Mouse (Mus musculus) heart, adult 2 months (tissue): ENCODE measurements around the gene Magi2. TPM values are rescaled to one million over a fixed set of nuclear protein-coding genes. Genes with fewer than 3 reads are reported as not detected.
A peak's percentile ranks its signal among the peaks of the same experiment; 100 is the strongest.
"Not testable (repeated sequence)": the region's sequence is repeated elsewhere in the genome, so short reads cannot be mapped to it uniquely, and the experiment has no call there.

ENCODE experiments used
- DNase-seq, 2 experiments: peaks; one replicate each; pipeline ENCODE4 v3.0.0; 2021
- H3K27ac ChIP-seq: fragments of 200-600 bp; 2 replicates; pipeline ENCODE4 v1.8.1; 2022
- H3K27me3 ChIP-seq: fragments of 200-500 bp; 2 replicates; pipeline ENCODE4 v1.6.1; 2012; ENCODE audit warnings: mild to moderate bottlenecking, low read length, inconsistent platforms, mixed read lengths; ENCODE audit not compliant: control insufficient read depth, insufficient read depth
- H3K36me3 ChIP-seq: fragments of 200-500 bp; 2 replicates; pipeline ENCODE4 v1.6.1; 2012; ENCODE audit warnings: low read length, inconsistent platforms; ENCODE audit not compliant: control insufficient read depth, insufficient read depth
- H3K4me1 ChIP-seq: fragments of 200-500 bp; 2 replicates; pipeline ENCODE4 v1.6.1; 2011; ENCODE audit warnings: low read length; ENCODE audit not compliant: control insufficient read depth, insufficient read depth
- H3K4me3 ChIP-seq: fragments of 200-600 bp; 2 replicates; pipeline ENCODE4 v1.8.1; 2022
- H3K79me2 ChIP-seq: fragments of 200-500 bp; replicated peaks from 2 replicates; pipeline ENCODE4 v1.6.1; 2012; ENCODE audit warnings: mild to moderate bottlenecking, inconsistent platforms, low read length, moderate library complexity, mixed read lengths; ENCODE audit not compliant: control insufficient read depth, insufficient read depth
- H3K9ac ChIP-seq: fragments of 200-500 bp; 2 replicates; pipeline ENCODE4 v1.6.1; 2012; ENCODE audit warnings: low read depth, mild to moderate bottlenecking, control low read depth, inconsistent platforms, low read length, mixed read lengths
- CTCF ChIP-seq: fragments of 200-600 bp; IDR thresholded peaks from 2 replicates; pipeline ENCODE4 v1.8.1; 2022; ENCODE audit warnings: antibody characterized with exemption, mild to moderate bottlenecking, moderate library complexity
- EP300 ChIP-seq: fragments of 200-500 bp; IDR thresholded peaks from 2 replicates; pipeline ENCODE4 v1.6.1; 2011; ENCODE audit warnings: low read depth, low read length, control low read depth; ENCODE audit not compliant: insufficient read depth
- POLR2A ChIP-seq: fragments of 200-500 bp; IDR thresholded peaks from 2 replicates; pipeline ENCODE4 v1.6.1; 2011; ENCODE audit warnings: mild to moderate bottlenecking, low read depth, low read length, control low read depth; ENCODE audit not compliant: insufficient read depth
- WGBS: fragments of 180-500 bp; shearing (Covaris S2); methylation state at CpG from one replicate; pipeline ENCODE4 v1.1.7; 2018; 5-methylcytosine and 5-hydroxymethylcytosine counted together
- intact Hi-C: fragments of 180-260 bp; cut with DNase I; formaldehyde crosslinking; loops from one replicate; pipeline ENCODE4 v1.15.1; 2025
- polyA plus RNA-seq: library from polyadenylated mRNA; depleted of rRNA; stranded (reverse); fragments of >200 nt; gene quantifications from 2 replicates; pipeline ENCODE4 v1.2.3, GENCODE M21; 2012
- total RNA-seq, 2 experiments: library from RNA; stranded (reverse); gene quantifications; 2 replicates each; pipeline ENCODE4 v1.2.3; 2021

The Magi2 gene
- total and polyA plus RNA-seq, 3 experiments = 2.0 to 8.2 (median 7.0) TPM

DNA sequence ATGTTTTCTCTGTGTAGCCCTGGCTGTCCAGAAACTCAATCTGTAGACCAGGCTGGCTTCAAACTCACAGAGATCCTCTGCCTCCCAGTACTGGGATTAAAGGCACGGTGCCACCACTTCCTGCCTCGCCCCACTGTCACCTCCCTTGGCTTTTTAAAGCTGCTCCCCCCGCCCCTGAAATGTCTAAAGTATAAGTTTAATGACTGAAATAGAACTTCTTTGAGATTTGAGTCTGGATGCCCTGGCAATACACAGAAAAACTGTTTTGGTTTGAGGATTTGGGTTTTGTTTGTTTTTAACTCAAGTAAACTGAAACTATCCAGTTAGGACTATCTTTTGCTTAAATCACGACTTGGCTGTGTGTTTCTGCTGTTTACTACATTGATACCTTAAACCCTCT lies 1478.0 kb downstream of the Magi2 start:
- no peaks in the 10 kb centered on the region for H3K27me3 ChIP-seq
- no peak overlapping the region for H3K27ac ChIP-seq
- DNase-seq = no peak
- intact Hi-C loops = no loop called here
- no peaks in the 10 kb centered on the region for H3K4me1 ChIP-seq
- no peak overlapping the region for H3K9ac ChIP-seq
- H3K4me3 ChIP-seq = no peak overlapping the region
- 63% methylated on average over 4 of the region's 4 CpGs for WGBS
- TF ChIP-seq POLR2A (no peak), CTCF (no peak), EP300 (no peak)
- H3K79me2 ChIP-seq = no peaks in the 10 kb centered on the region
- H3K36me3 ChIP-seq = no peaks in the 10 kb centered on the region

GRCm38 (mm10) chr5:20706322-20707282 lies 1479.8 kb downstream of the Magi2 start:
- H3K4me3 ChIP-seq, H3K27me3 ChIP-seq, H3K4me1 ChIP-seq, H3K27ac ChIP-seq, H3K79me2 ChIP-seq, DNase-seq, intact Hi-C loops, H3K9ac ChIP-seq, H3K36me3 ChIP-seq: not testable (repeated sequence)
- 88% methylated on average over 15 of the region's 18 CpGs for WGBS

GRCm38 (mm10) chr5:20710845-20711244 lies 1484.0 kb downstream of the Magi2 start:
- H3K9ac ChIP-seq, H3K27ac ChIP-seq, H3K4me3 ChIP-seq, H3K36me3 ChIP-seq, intact Hi-C loops, H3K27me3 ChIP-seq, H3K4me1 ChIP-seq, H3K79me2 ChIP-seq, DNase-seq: not testable (repeated sequence)
- WGBS = 70% methylated on average over 6 of the region's 6 CpGs

- H3K79me2 ChIP-seq, H3K4me1 ChIP-seq, H3K9ac ChIP-seq, H3K36me3 ChIP-seq, H3K27me3 ChIP-seq, H3K27ac ChIP-seq, DNase-seq, intact Hi-C loops, H3K4me3 ChIP-seq: not testable (repeated sequence)
- WGBS = 77% methylated on average over 1 of the region's 1 CpGs
These were observed 1487.8 kb downstream of the Magi2 start for GRCm38 (mm10) chr5:20714619-20715018.

DNA sequence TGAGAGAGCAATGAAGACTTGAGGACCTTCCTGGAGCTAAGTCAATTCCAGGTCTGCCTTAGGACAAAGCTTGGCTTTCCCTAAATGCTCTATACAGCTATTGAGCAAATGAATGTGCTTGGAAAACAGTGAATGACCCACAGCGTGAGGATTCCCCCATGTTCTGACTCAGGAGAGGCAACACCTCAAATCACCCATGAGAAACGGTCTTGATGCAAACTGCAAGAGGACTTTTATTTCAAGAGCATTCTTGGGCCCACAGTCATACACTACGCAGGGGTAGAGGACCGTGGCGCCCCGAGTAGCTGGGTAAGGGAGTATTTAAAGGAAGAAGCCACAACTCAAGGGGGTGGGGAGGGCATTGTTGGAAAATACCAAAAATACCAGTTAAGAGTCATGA lies 1489.1 kb downstream of the Magi2 start:
- H3K9ac ChIP-seq, H3K36me3 ChIP-seq, intact Hi-C loops, H3K27me3 ChIP-seq, DNase-seq, H3K27ac ChIP-seq, H3K4me1 ChIP-seq, H3K79me2 ChIP-seq, H3K4me3 ChIP-seq: not testable (repeated sequence)
- WGBS = 89% methylated on average over 6 of the region's 6 CpGs

DNA sequence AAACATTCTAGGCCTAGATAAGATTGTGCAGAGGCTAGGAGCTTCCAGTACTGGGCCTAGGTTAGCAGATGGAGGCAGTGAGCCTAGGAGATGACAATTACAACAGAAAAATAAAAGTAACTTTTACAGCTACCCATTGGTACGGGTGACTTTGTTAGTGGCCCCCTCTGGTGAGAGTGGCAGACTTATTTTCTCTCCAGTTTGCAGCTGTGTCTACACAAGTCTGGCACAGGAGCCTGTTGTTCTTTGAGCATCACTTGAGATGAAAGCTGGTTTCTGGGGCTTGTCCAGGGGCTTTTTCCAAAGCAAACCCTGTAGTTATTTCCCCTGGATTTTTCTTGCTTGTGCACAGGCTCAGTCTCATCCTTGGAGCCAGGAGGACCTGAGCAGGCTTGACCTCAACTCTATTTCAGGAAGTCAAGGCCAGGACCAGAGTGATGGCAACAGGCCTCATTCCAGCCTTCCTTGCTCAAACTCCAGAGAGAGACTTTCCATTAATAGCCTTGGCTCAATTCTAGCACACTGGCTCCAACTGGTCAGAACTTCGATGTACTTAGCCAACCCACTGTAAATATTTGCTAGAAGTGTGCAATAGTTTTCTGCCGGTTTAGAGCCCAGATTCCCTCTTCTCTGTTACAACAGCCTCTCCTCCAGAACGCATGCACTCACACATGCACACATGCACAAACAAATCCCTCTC lies 1493.5 kb downstream of the Magi2 start:
- Histone ChIP-seq H3K79me2 (no peaks in the 10 kb centered on the region), H3K27ac (peak overlapping the region; percentile 64), H3K4me1 (peaks cover 4% of the 10 kb centered on the region), H3K27me3 (no peaks in the 10 kb centered on the region), H3K4me3 (no peak overlapping the region), H3K9ac (no peak overlapping the region), H3K36me3 (peaks cover 4% of the 10 kb centered on the region)
- TF ChIP-seq EP300 (no peak), POLR2A (no peak)
- intact Hi-C loops = loop anchor here (5.0 kb wide), 1 partner anchor 42 kb away; no protein-coding TSS in a partner anchor
- WGBS = 33% methylated on average over 4 of the region's 4 CpGs
- peak; percentile 29 to 67 for DNase-seq

GRCm38 (mm10) chr5:20723226-20723625 lies 1496.4 kb downstream of the Magi2 start:
- not testable (repeated sequence) for H3K9ac ChIP-seq
- WGBS = 82% methylated on average over 4 of the region's 4 CpGs
- intact Hi-C loops = loop anchor here (5.0 kb wide), 1 partner anchor 39 kb away; no protein-coding TSS in a partner anchor

More at GRCm38 (mm10) chr5:20723226-20723625, 1496.4 kb downstream of the Magi2 start:
- not testable (repeated sequence) for H3K4me3 ChIP-seq, H3K4me1 ChIP-seq, H3K27me3 ChIP-seq, H3K36me3 ChIP-seq, H3K79me2 ChIP-seq, H3K27ac ChIP-seq, DNase-seq
